Mouse (Mus musculus) retina, postnatal 1 day (tissue): ENCODE data around the gene Hcn2.

Experiments used
- DNase-seq: peaks from one replicate; pipeline ENCODE4 v3.0.0-alpha.2; 2012

Hcn2 gene

DNA sequence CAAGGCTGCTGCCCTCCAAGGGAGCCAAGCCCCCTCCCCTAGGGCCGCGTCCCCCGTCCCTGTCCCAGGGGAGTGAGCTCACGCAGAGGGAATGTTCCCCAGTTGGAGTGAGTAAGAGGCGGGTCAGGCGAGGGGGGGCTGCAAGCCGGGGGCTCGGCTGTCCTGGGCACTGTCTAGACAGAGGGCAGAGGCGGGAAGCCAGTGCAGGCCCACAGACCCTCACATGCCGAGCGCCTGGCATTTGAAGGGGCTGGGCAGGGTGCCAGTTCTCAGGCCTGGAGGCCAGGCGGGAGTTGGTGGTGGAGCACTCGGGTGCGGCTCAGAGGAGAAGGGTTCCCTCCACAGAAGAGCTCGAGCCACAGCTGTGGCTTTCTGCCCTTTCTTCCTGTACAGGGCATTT, 61.6 kb downstream of the Hcn2 start:
- peak; percentile 92 for DNase-seq

DNA sequence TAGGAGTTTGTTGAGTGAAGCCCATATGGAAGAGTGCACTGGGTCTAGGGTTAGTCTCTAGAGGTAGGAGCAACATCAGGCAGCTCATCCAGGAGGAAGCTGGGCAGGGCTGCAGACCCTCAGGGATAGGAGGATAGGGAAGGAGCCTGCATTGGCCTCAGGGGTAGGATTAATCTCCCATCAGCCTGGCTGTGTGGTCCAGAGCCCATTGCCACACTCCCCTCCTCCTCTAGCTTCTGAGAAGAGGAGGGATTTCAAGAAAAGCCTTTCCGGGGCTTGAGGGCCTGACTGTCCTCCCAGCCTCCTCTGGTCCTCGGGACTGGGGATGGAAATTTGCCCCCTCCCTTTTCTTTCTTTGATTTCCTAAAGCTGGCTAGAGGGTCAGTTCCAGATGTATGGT, 62.8 kb downstream of the Hcn2 start:
- no peak for DNase-seq

DNA sequence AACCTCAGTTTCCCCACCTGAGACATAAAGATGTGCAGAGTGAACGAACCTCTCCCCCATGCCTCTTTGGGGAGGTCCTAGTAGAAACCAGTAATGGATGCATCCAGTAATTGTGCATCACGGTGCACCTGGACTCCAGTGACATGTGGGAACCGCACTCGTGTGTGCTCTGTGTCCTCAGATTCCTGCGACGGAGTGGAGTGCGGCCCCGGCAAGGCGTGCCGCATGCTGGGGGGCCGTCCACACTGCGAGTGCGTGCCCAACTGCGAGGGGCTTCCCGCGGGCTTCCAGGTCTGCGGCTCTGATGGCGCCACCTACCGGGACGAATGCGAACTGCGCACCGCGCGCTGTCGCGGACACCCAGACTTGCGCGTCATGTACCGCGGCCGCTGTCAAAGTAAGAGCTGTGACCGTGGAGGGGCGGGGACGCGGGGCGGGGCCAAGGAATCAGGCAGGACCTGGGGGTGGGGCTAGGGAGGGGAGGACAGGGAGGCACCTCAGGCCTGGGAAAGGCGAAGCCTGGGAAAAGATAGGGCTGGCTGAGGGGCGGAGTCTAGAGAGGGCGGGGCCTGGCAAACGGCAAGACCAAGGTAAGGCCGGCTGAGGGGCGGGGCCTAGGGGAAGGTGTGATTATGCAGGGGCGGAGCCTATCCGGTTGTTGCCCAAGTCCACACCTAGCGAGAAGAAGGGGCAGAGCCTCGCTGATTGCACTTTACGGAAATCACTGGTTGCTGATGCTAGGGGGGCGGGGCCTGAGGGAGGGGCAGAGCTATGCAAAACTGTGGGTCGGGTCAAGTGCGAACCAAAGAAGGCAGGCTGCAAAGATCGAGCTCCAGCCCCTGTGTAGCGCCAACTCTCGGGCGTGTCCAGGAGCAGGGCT, 63.6 kb downstream of the Hcn2 start:
- peak; percentile 97 for DNase-seq

DNA sequence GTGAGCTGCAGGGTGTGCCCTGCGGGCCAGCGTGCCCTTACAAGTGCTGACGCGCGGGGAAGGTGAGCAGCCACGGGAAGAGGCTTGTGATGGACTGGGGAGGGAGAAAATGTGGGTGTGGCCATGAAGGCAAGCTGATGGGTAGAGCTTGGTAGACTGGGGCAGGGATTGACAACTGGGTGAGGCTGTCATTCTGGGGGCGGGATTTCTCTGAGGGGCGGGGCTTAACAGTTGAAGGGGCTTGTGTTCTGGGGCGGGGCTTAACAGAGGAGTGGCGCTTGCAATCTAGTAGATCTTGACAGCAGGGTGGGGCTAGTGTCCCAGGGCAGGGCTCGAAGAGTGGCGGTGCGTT, 64.2 kb downstream of the Hcn2 start:
- peak; percentile 88 for DNase-seq

DNA sequence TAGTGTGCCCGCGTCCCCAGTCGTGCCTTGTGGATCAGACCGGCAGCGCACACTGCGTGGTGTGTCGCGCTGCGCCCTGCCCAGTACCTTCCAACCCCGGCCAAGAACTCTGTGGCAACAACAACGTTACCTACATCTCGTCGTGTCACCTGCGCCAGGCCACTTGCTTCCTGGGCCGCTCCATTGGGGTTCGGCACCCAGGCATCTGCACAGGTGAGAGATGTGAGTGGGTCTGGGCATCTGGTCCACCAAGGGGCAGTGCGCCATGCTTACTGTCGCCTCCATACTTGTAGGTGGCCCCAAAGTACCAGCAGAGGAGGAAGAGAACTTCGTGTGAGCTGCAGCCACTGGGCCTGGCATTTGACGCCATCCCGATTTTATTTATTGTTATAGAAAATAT, 64.7 kb downstream of the Hcn2 start:
- no peak for DNase-seq

DNA sequence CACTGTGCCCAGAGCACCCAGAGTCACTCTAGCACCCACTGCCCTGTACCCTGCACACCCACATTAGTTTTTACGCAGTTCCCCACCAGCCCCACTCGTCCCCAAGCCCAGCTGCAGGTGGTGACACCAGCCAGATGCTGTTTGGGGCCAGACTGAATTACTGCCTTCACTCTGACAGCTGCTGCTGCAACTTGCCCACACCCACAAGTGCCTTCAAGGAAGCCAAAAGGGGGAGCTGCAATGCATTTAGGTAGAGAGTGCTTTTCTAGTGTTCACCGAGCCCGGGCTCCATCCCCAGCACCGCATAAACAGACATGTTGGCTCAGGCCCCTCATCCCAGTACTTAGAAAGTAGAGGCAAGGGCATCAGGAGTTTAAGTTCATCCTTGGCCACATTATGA, 65.5 kb downstream of the Hcn2 start:
- DNase-seq = no peak

DNA sequence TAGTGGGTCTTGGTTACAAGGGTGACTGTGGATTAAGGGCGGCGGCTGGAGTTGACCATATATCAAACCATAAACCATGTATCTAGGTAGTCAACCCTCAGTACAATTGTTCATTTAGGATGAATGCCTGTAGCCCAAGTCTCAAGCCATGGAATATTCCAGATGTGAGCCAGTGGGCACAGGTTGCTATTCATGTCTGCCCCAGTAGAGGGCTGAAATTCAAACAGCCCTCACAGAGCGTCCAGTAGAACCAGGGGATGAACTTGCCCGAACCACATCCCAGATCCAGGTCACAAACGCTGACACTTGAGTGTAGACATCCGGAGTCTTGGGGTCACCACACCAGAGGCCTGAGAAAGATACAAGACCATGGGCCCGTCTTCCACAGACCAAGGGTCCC, 66.6 kb downstream of the Hcn2 start:
- DNase-seq = no peak

DNA sequence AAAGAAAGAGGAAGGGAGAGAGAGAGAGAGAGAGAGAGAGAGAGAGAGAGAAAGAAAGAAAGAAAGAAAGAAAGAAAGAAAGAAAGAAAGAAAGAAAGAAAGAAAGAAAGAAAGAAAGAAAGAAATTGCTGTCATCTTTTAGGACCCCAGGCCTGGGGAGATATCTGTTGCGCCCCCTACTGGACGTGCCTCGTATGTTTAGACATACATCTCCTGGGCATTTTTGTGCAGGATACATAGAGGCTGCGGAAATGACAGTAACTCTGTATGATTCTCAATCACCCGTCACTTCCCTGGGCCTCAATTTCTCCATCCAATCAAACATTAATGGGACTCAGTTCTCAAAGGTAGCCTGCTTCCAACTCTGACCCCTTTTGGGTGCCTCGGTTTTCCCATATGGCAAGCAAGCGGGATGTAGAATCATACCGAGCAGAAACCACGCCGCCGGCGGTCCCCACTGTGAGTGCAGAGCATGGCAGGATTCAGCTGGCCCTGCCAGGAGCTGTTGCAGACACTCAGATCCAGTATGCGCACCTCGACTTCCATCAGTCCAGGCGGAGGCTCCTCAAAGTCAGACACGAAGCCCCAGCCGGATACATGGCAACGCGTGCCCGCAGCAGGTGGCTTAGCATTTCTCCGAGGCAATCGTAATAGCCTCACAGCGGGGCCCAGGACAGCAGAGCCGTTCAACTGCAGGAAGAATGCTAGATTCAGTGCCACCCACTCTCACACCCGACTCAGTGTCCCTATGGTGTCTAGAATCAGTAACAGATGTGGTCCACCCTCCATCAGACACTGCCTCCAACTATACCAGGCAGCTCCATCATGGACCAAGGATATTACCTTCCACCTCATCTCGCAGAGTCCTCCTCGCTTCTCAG, 67.7 kb downstream of the Hcn2 start:
- peak; percentile 71 for DNase-seq
